Mouse (Mus musculus) neural tube, embryonic 11.5 days (tissue): Measurements from ENCODE around the gene Hsd11b2. TPM values are rescaled to one million over a fixed set of nuclear protein-coding genes. Genes with fewer than 3 reads are reported as not detected.
A peak's percentile ranks its signal among the peaks of the same experiment; 100 is the strongest.

Source experiments
- ATAC-seq: fragments of 200-750 bp; cut with Nextera tagmentation; 2 replicates; pipeline ENCODE4 v1.8.0; 2017; ENCODE audit warnings: moderate number of reproducible peaks, mild to moderate bottlenecking, moderate TSS enrichment, moderate library complexity; ENCODE audit not compliant: insufficient read depth, low FRiP score, low TSS enrichment
- DNase-seq: peaks from one replicate; pipeline ENCODE4 v3.0.0-alpha.2; 2015; ENCODE audit warnings: low spot score
- H3K27ac ChIP-seq: fragments of 300-500 bp; sonication (generic); 2 replicates; pipeline ENCODE4 v1.5.1; 2014; ENCODE audit warnings: low read depth, mild to moderate bottlenecking, low read length
- H3K27me3 ChIP-seq: fragments of 300-500 bp; sonication (generic); 2 replicates; pipeline ENCODE4 v1.6.1; 2014; ENCODE audit warnings: mild to moderate bottlenecking, low read length, mixed read lengths; ENCODE audit not compliant: control insufficient read depth, insufficient read depth
- H3K36me3 ChIP-seq: fragments of 300-500 bp; sonication (generic); 2 replicates; pipeline ENCODE4 v1.6.1; 2014; ENCODE audit warnings: mild to moderate bottlenecking, low read length, moderate library complexity, mixed read lengths; ENCODE audit not compliant: control insufficient read depth, insufficient read depth
- H3K4me1 ChIP-seq: fragments of 300-500 bp; sonication (generic); 2 replicates; pipeline ENCODE4 v1.6.1; 2014; ENCODE audit warnings: low read length, mixed read lengths; ENCODE audit not compliant: control insufficient read depth, insufficient read depth
- H3K4me2 ChIP-seq: fragments of 300-500 bp; sonication (generic); 2 replicates; pipeline ENCODE4 v1.6.1; 2014; ENCODE audit warnings: low read depth, mild to moderate bottlenecking, moderate library complexity
- H3K4me3 ChIP-seq: fragments of 300-500 bp; sonication (generic); 2 replicates; pipeline ENCODE4 v1.5.1; 2014; ENCODE audit warnings: low read depth, low read length
- H3K9ac ChIP-seq: fragments of 300-500 bp; sonication (generic); 2 replicates; pipeline ENCODE4 v1.6.1; 2014; ENCODE audit warnings: mild to moderate bottlenecking, low read length
- H3K9me3 ChIP-seq: fragments of 300-500 bp; sonication (generic); 2 replicates; pipeline ENCODE4 v1.6.1; 2016; ENCODE audit warnings: low read length; ENCODE audit not compliant: control insufficient read depth
- WGBS: fragments of 180-500 bp; shearing (Covaris S2); extraction: QIAGEN DNeasy Blood & Tissue Kit; methylation state at CpG from one replicate; pipeline ENCODE4 v1.1.7; 2014; 5-methylcytosine and 5-hydroxymethylcytosine counted together
- polyA plus RNA-seq: library from polyadenylated mRNA; unstranded; fragments of >200 nt; fragmentation: Nextera tagmentation; extraction: Ambion mirVana; gene quantifications from 2 replicates; pipeline ENCODE4 v1.2.1, GENCODE M21; 2014

The Hsd11b2 gene
- polyA plus RNA-seq, 1 experiment from 2014 or later, result 22.5 TPM

DNA sequence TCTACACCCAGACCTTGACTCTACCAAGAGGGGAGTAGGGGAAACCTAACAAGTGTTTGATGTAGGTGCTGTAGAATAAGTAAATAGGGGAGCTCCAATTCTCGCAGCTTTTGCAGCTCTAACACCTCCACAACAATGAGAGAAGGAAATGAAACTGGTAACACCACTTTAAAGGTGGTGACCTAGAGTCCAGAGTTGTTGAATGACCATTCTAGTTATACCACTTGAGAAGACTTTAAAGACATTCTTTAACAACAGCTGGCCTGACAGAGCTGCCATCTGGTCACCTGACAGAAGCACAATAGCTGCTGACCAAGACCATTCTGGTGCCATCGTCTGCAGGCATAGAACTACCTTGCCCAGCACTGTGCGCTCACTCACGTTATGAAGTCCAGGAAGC, 20.4 kb downstream of the Hsd11b2 start:
- Histone ChIP-seq H3K36me3 (peaks cover 4% of the 10 kb centered on the region; the same call in 1 of the 2 replicates), H3K4me2 (no peak overlapping the region), H3K9me3 (no peaks in the 10 kb centered on the region), H3K9ac (no peak overlapping the region), H3K4me1 (0 out of 2 replicates have a peak, but pooled peaks cover 3% of the 10 kb centered on the region), H3K27ac (no peak overlapping the region), H3K27me3 (no peaks in the 10 kb centered on the region), H3K4me3 (no peak overlapping the region)
- WGBS, result 79% methylated on average over 4 of the region's 4 CpGs
- ATAC-seq (no peak), DNase-seq (no peak)

- no peak overlapping the region for H3K4me3 ChIP-seq
- no peak overlapping the region for H3K9ac ChIP-seq
- 0 out of 2 replicates have a peak, but pooled peaks cover 5% of the 10 kb centered on the region for H3K4me1 ChIP-seq
- no peak overlapping the region for H3K4me2 ChIP-seq
- ATAC-seq (no peak), DNase-seq (no peak)
- no peak overlapping the region for H3K27ac ChIP-seq
- 88% methylated on average over 3 of the region's 3 CpGs for WGBS
- H3K9me3 ChIP-seq, result no peaks in the 10 kb centered on the region
- H3K36me3 ChIP-seq, result peaks cover 4% of the 10 kb centered on the region; the same call in 1 of the 2 replicates
- H3K27me3 ChIP-seq, result no peaks in the 10 kb centered on the region
Measured at GRCm38 (mm10) chr8:105542032-105542656, 23.6 kb downstream of the Hsd11b2 start.

DNA sequence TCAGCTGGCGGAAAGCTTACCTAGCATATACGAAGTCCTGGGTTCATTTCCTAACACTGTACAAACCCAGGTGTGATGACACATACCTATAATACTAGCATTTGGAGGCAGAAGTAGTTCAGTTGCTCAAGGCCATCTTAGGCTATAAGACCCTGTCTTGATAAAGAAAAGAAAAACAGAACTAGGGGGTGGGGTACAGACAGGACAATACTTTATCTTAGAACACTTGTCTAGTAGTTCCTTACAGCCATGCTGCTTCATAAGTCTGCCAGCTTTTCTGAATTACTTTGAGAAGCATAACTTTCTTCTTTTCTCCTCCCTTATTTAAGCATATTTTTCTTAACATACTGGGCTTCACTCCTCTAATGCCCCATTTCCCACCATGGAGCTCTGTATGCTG, 24.3 kb downstream of the Hsd11b2 start:
- no peak for ATAC-seq
- 94% methylated on average over 2 of the region's 2 CpGs for WGBS
- H3K4me1 ChIP-seq, result 0 out of 2 replicates have a peak, but pooled peaks cover 5% of the 10 kb centered on the region

GRCm38 (mm10) chr8:105543703-105544102, 25.1 kb downstream of the Hsd11b2 start:
- WGBS, result 59% methylated on average over 1 of the region's 1 CpGs
- no peak for DNase-seq

More for the DNA sequence above, 24.3 kb downstream of the Hsd11b2 start:
- DNase-seq, result no peak
- Histone ChIP-seq H3K36me3 (peaks cover 4% of the 10 kb centered on the region; the same call in 1 of the 2 replicates), H3K9ac (no peak overlapping the region), H3K4me3 (no peak overlapping the region), H3K4me2 (no peak overlapping the region), H3K27ac (no peak overlapping the region), H3K27me3 (no peaks in the 10 kb centered on the region), H3K9me3 (no peaks in the 10 kb centered on the region)

DNA sequence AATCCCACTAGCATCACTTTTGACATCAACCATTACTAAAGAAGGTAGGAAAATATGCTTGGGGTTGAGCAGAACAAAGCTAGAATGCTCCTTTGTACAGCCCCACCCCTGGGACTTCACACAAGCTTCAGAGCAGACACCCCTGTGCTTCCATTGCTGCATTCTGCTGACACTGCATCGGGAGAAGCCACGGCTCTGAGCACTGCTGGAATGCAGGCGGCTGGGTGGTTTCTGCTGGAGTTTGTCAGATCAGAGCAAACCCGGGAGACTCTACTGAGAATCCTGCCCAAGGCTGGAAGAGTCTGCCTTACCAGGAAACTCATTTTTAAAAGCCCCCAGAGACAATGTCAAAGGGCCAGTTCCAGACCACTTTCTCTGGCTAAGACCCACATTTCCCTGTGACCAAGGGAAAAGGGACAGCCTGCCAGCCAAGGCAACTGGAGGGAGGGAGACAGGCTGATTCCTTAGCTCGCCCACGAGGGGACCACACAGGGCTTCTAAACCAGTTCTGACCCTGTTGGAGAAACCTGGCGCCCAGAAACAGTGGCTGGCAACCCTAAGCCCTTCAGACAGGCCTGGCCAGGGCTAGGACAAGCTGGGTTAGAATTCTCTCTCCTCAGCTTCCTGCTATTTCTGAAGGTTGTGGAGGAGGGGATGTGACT, 26.1 kb downstream of the Hsd11b2 start:
- H3K27me3 ChIP-seq, result no peaks in the 10 kb centered on the region
- no peak overlapping the region for H3K4me3 ChIP-seq
- peak overlapping the region; percentile 6; the same call in 1 of the 2 replicates for H3K9ac ChIP-seq
- H3K4me2 ChIP-seq, result no peak overlapping the region
- H3K36me3 ChIP-seq, result 0 out of 2 replicates have a peak, but pooled peaks cover 2% of the 10 kb centered on the region
- no peak for DNase-seq
- 56% methylated on average over 7 of the region's 7 CpGs for WGBS
- no peaks in the 10 kb centered on the region for H3K9me3 ChIP-seq
- ATAC-seq, result no peak
- H3K27ac ChIP-seq, result no peak overlapping the region
- H3K4me1 ChIP-seq, result 0 out of 2 replicates have a peak, but pooled peaks cover 5% of the 10 kb centered on the region

More at GRCm38 (mm10) chr8:105543703-105544102, 25.1 kb downstream of the Hsd11b2 start:
- H3K4me2 ChIP-seq, result no peak overlapping the region
- ATAC-seq, result no peak
- no peaks in the 10 kb centered on the region for H3K27me3 ChIP-seq
- H3K4me3 ChIP-seq, result no peak overlapping the region
- no peak overlapping the region for H3K9ac ChIP-seq
- no peaks in the 10 kb centered on the region for H3K9me3 ChIP-seq
- no peak overlapping the region for H3K27ac ChIP-seq
- H3K36me3 ChIP-seq, result peaks cover 4% of the 10 kb centered on the region; the same call in 1 of the 2 replicates
- H3K4me1 ChIP-seq, result 0 out of 2 replicates have a peak, but pooled peaks cover 5% of the 10 kb centered on the region

DNA sequence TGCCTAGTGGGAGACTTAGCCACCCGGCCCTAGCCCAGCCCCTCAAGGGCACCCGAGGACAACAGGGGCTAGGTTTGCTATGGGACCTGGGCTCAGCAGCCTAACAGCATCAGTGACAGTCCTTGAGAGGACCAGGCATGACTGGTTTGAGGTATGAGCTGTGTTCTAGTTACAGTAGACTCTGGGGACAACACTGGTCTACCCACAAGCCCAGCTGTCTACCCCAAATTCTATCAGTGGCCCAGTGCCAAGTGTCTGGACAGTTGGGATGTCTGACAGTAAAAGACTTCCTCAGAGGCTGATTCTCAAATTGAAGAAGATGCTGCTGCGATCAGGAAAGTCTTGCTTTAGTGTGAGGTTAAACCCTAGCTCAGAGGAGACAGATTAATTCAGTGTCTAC, 26.7 kb downstream of the Hsd11b2 start:
- H3K4me1 ChIP-seq, result 0 out of 2 replicates have a peak, but pooled peaks cover 5% of the 10 kb centered on the region
- no peak overlapping the region for H3K27ac ChIP-seq
- no peak overlapping the region for H3K4me2 ChIP-seq
- H3K4me3 ChIP-seq, result no peak overlapping the region
- H3K36me3 ChIP-seq, result 0 out of 2 replicates have a peak, but pooled peaks cover 2% of the 10 kb centered on the region
- DNase-seq, result no peak
- WGBS, result 85% methylated on average over 3 of the region's 3 CpGs
- no peaks in the 10 kb centered on the region for H3K9me3 ChIP-seq
- no peak for ATAC-seq
- no peaks in the 10 kb centered on the region for H3K27me3 ChIP-seq
- peak overlapping the region; percentile 6; the same call in 1 of the 2 replicates for H3K9ac ChIP-seq

- H3K4me2 ChIP-seq, result no peak overlapping the region
- no peak overlapping the region for H3K9ac ChIP-seq
- H3K4me1 ChIP-seq, result 0 out of 2 replicates have a peak, but pooled peaks cover 5% of the 10 kb centered on the region
- H3K36me3 ChIP-seq, result 0 out of 2 replicates have a peak, but pooled peaks cover 2% of the 10 kb centered on the region
- DNase-seq (no peak), ATAC-seq (no peak)
- 80% methylated on average over 6 of the region's 6 CpGs for WGBS
- H3K4me3 ChIP-seq, result no peak overlapping the region
- H3K27me3 ChIP-seq, result no peaks in the 10 kb centered on the region
- no peak overlapping the region for H3K27ac ChIP-seq
- H3K9me3 ChIP-seq, result no peaks in the 10 kb centered on the region
Measured at GRCm38 (mm10) chr8:105546384-105547350, 28.1 kb downstream of the Hsd11b2 start.

DNA sequence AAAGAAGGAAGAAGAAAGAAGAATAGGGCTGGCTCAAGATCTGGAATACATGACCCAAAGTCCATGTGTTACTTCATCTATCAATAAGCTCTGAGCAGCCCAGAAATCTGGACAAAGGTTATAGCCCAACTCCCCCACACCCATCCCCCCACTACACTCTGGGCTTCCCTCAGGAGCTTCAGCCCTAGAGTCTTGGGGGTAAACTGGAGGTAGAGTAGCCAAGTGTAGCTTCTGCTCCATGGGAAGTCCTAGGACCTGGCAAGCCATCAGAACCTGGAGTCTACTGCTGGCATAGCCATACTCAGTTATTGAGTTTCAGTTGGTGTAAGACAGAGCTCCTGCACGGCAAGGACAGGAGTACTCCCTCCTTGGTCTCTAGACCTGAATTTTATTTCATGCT, 31.0 kb downstream of the Hsd11b2 start:
- Histone ChIP-seq H3K9me3 (no peaks in the 10 kb centered on the region), H3K4me1 (0 out of 2 replicates have a peak, but pooled peaks cover 2% of the 10 kb centered on the region), H3K4me3 (no peak overlapping the region), H3K27me3 (no peaks in the 10 kb centered on the region), H3K4me2 (no peak overlapping the region), H3K36me3 (no peaks in the 10 kb centered on the region), H3K27ac (no peak overlapping the region), H3K9ac (no peak overlapping the region)
- WGBS, result 88% methylated on average over 1 of the region's 1 CpGs
- DNase-seq, result no peak
- ATAC-seq, result no peak
